Mouse (Mus musculus) adrenal gland, adult (tissue): ENCODE measurements around the gene Ovol1.

ENCODE experiments used
- DNase-seq, 2 experiments: peaks; one replicate each; pipeline ENCODE4 v3.0.0; 2022 to 2023; ENCODE audit warnings: low spot score in 1 of 2; ENCODE audit not compliant: inconsistent age in 2 of 2

Ovol1 gene

DNA sequence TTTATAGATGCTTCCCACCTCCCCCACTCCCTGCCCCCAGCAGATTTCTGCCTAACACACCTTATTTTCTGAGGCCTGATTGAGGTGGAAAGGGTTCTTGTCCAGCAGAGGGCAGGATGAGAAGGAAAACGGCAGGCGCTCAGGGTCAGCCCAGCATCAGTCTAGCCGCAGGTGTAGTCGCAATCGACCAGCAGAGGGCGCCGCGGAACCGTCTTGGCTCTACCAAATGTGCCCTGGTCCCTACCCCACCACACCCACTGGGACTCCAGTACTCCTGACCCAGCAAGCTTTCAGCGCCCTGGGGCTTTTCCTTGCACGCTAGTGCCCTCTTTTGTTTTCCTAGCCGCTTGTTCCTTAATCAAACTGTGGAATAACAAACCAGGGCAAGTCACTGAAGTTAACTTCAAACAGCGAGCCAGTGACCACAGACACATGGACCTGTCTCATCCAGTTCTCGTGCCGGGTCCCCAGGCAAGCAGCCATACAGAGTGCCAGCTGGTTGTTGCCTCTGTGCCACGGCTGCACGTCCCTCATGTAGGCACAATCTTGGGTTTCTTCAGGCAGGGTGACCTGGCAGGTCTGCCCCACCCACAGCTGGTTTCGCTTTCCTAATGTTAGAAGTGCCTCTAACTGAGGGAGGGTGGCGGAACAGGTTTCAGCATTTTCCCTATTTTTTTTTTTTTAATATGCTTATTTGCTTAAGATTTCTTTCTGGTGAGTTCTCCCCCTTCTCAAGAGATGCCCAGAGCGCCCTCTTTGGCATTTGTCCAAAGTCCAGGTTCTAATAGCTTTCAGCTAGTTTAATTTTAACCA, 30.9 kb downstream of the Ovol1 start:
- peak; percentile 96 to 99 for DNase-seq

DNA sequence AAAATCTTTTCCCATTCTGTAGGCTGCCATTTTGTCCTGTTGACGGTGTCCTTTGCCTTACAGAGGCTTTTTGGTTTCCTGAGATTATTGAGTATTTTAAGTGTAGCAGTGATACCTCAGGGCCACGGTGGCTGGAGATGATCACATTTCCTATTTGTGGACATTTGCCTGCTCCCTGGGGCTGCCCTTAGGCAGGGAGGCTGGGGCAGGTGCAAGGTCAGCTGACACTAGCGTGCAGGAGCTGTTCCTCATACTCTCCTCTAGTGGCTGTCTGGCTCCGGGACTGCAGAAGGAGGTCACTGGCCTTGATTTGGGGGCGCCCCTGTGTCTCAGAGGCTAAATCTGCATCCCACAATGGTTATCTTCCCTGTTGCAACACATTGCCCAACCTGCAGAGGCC, 35.2 kb downstream of the Ovol1 start:
- DNase-seq, result no peak

DNA sequence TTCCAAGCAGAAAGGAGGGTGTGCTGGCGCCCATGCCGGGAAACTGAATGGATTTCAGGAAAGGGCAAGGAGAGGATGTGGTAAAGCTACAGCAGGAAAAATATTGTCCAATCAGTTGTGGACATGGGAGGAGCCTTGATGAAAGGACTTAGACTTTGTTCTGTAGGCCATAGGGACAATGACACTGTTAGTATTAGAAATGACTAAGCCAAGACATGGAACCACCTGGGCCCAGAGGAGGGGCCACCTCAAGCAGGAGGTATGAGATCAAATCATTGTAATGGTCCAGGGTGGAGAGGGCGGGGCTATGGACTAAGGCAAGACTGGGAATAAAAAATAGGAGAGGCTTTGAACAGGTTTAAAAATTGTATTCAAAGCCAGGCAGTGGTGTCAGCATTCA, 41.7 kb downstream of the Ovol1 start:
- no peak for DNase-seq

DNA sequence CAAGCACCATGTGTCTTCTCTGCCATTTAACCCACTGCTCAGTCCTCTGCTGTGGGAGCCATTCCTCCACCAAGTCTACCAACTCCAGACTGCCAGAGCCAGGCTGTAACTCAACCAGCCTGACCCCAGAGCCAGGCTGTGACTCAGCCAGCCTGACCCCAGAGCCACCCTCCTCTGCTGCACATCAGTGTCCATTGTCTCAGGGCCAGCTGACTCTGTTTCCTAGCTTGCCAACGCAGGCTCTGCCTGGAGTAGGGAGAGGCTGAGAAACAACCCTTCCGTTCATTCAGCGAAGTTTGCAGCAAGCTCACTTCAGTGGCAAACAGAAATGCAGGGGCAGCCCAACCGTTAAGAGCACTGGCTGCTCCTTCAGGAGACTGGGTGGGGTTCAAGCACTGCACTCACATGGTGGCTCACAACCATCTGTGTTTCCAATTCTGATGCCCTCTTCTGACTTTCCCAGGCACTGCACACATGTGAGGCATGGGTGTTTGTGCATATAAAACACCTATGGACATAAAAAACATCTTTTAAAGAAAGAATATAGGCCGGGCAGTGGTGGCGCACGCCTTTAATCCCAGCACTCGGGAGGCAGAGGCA, 43.4 kb downstream of the Ovol1 start:
- peak; percentile 23 to 41 for DNase-seq

DNA sequence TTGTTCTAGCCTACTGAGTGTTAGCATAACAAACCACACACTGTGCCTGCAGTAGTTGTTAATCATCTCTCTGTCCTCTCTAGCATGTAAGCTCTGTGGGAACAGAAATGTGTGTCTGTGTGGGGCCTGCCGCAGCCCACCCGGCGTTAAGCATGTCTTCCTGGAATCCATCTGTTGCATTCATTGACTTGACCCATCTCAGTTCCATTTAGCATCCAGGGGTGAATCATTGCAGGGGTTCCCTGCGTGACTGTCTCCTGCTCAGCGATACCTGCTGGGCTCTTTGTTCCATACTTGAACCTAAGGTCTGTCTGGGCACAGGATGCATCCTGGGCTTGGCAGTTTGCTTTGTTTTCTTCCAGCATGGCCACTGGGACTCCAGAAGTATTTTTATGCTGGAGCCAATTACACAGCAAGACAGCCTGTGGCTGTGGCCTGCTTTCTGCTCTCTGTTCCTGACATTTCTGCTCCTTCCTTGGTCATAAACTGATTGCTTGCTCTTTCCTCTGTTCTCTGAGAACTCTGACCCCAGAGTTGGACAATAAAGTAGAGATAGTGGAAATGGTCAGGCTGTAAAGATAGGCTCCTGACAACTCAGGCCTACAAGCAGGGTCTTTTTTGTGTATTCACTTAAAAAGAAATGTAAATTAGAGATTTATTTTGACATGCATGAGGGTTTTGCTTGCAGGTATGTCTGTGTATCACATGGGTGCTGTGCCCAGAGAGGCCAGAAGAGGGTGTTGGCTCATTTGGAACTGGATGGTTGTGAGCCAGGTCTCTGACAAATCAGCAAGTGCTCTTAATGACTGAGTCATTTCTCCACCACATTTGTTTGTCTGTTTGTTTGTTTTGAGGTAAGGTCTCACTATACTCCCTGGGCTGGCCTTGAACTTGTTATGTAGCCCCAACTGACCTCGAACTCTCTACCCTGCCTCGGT, 44.3 kb downstream of the Ovol1 start:
- DNase-seq, result peak in 1 of 2 experiments; percentile 43

DNA sequence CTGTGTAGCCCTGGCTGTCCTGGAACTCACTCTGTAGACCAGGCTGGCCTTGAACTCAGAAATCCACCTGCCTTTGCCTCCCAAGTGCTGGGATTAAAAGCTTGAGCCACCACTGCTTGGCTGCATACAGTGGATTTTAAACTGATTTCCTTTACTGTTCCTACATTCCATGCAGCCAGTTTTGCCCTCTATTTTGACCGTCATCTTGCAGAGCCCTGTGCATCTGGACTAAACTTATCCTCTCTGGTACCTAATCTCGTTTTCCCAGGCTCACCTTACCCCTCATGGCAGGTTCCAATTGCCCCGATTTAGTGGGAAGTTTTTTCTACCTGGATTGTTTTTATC, 47.5 kb downstream of the Ovol1 start:
- no peak for DNase-seq

DNA sequence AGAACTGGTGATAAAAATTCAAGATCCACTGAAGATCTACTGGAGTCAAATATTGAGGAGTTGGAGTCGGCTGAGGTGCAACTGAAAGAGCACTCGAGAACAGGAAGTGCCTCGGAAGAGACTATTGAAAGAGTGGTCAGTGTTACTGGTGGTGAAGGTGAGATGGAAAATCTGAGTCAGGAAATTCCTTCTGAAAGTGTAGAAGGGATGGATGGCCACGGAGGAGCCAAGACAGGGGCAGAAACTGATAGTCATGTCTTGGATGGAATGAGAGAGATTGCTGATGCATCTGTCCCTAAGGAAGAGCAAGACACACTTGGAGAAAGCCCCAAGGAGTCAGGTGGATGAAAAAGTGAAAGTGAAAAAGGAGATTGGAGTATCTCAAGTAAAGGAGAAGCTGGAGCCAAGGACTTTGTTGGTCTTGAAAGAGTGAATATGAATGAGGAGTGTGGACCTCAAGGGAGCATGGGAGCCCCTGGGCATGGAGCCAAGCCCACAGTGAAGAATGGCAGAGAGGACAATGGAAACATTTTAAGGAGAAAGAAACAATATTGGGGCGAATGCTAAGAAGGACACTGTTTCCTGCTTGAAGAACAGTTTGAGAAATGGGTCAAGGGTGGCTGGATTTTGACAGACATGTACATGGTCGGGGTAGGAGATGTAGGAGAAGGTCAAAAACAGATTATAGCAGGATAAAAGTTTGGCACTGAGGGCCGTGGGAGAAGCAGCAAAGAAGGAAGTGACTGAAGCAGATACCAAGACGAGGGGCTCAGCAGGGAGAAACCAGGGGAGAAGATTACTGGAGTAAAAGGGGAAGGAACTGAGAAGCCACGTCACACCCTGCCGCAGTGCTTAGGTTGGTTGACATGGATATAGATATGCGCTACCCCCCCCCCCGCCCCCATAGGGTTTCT, 48.1 kb downstream of the Ovol1 start:
- DNase-seq, result peak; percentile 10 to 37

DNA sequence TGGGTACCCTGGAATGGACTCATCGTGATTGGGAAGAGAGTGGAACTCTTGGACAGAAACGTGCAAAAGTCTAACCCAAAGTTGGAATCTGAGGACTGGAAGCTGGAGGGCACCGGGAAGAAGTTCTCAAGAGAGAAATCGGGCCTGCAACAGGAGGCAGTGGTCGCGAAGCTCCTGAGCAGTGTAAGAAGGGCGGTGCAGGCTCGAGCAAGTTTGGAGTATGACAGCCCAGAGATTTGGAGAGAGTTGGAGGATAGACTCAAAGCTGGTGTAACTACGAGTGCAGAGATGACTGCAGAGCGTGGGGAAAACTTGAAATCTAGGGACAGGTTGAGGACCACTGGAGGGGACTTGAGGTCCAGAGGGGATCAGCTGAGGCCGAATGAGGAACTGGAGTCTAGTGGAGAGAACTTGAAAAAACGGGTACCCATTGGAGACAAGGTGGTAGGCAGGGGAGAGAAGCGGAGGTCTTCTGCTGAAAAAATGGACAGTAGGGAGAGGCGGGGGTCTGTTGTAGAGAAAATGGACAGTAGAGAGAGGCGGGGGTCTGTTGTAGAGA, 49.3 kb downstream of the Ovol1 start:
- no peak for DNase-seq

DNA sequence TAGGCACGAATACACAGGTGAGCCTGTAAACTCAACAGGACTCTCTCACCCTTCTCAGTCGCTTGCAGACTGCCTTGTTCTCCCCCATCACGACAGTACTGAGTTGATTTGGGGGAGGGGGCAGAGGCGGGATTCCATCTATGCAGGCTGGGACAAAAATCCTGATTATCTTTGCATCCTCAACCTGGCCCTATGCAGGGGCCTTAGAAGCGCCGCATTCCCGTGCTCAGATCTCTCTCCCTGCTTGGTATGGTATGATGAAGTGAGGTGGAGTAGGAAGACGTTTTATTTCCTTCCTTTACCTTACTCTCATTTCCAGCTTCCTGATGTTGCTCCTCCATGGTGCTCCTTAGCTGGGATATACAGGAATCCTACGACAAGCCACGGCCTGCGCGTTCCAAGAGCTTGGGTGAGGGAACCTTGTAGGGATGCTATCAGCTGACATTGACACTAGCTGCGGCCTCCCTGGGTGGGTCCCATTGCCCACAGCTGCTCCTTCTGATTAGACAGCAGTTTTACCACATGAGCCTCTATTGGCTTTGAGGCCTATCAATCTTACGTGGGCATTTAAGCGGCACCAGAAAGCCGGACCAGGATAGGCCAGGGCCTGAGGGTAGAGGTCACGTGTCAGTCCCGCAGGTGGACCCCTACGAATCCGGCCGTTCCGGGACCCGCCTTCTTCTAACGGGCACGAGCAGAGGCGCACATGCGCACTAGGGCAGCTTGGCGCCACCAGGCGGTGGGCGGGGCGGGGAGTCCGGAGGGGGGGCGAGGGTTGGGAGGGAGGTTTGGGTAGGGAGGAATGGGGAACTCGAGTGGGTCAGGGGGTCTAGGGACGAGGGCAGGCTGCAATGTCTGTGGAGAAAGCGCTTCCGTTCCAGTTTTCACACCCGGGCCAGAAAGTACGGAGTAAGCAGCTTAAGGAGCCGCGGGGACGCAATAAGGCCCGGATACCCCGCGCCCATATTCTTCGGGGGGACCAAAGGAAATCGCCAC, 50.1 kb downstream of the Ovol1 start, which contains the start of gene Snx32:
Gene Snx32, minus strand, starts transcription at position 508 of the 996 bp plus-strand sequence.
- peak; percentile 99 for DNase-seq

DNA sequence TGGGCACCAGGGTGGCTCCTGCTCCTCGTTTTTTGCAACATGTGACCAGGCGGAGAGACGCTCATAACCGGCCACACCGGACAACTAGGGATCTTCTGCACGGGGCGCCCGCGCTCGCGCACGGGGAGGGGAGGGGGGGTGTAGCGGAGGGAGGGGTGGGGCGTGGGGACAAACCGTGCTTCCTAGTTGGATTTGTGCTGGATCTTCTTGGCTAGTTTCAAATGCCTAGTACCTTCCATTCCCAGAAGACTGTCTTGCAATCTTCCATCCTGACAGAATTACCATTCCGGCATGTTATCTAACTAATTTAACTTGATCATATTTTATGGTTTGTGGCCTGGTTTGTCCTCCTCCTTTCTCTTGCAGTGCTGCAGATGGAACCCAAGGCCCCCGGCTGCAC, 56.8 kb downstream of the Ovol1 start, which contains the start of gene 1700020D05Rik:
Gene 1700020D05Rik, minus strand, starts transcription at position 101 of the 400 bp plus-strand sequence.
- DNase-seq, result no peak

DNA sequence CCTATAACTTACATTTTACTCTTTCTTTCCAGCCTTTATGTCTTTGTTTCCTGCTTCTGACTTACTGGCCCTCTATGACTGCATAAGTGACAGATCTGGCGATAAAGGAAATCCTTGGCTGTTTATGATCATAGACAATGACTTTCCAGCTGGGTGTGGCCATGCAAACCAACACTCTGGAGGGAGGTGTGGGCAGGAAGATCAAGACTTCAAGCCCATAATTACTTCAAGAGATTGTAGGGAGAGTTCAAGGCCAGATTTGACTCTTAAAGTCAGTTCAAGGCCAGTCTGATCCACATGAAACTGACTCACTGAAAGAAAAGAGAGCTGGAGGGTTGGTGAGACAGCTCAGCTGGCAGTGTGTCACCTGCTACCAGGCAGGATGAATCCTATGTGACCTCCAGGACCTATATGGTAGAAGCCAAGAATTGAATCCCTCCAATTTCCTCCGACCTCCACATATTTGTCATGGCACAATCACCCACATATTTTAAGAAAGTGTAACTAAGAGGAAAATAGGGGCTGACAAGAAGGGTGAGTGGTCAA, 60.0 kb downstream of the Ovol1 start:
- peak; percentile 67 to 79 for DNase-seq
